Mouse (Mus musculus): Measurements from ENCODE around the gene Btnl10.

Gene Btnl10

GRCm38 (mm10) chr11:58958536-58958935 is 40.8 kb downstream of the Btnl10 start:
- in situ Hi-C loops (cut with MboI, MseI) = no loop called here

- in situ Hi-C loops (cut with MboI, MseI) = no loop called here
Measured at GRCm38 (mm10) chr11:58959186-58959825, 41.6 kb downstream of the Btnl10 start.

- in situ Hi-C loops (cut with MboI, MseI) = no loop called here
Measured at GRCm38 (mm10) chr11:58959921-58960465, 42.3 kb downstream of the Btnl10 start.

- in situ Hi-C loops (cut with MboI, MseI) = no loop called here
Measured at GRCm38 (mm10) chr11:58961364-58962177, 43.9 kb downstream of the Btnl10 start.

- in situ Hi-C loops (cut with MboI, MseI) = no loop called here
Measured at GRCm38 (mm10) chr11:58963543-58963942, 45.8 kb downstream of the Btnl10 start.

- in situ Hi-C loops (cut with MboI, MseI) = no loop called here
Measured at GRCm38 (mm10) chr11:58964216-58964615, 46.5 kb downstream of the Btnl10 start.

- in situ Hi-C loops (cut with MboI, MseI) = no loop called here
Measured at GRCm38 (mm10) chr11:58965001-58965760, 47.5 kb downstream of the Btnl10 start.

- in situ Hi-C loops (cut with MboI, MseI) = no loop called here
Measured at GRCm38 (mm10) chr11:58967346-58967745, 49.6 kb downstream of the Btnl10 start.

- in situ Hi-C loops (cut with MboI, MseI) = no loop called here
Measured at GRCm38 (mm10) chr11:58968551-58968950, 50.8 kb downstream of the Btnl10 start.

GRCm38 (mm10) chr11:58969027-58969426 is 51.3 kb downstream of the Btnl10 start:
- in situ Hi-C loops (cut with MboI, MseI) = no loop called here

GRCm38 (mm10) chr11:58969659-58970058 is 52.0 kb downstream of the Btnl10 start:
- in situ Hi-C loops (cut with MboI, MseI) = no loop called here

GRCm38 (mm10) chr11:58970831-58971530 is 53.3 kb downstream of the Btnl10 start:
- in situ Hi-C loops (cut with MboI, MseI) = no loop called here

GRCm38 (mm10) chr11:58971796-58972195 is 54.1 kb downstream of the Btnl10 start:
- in situ Hi-C loops (cut with MboI, MseI) = no loop called here

- in situ Hi-C loops (cut with MboI, MseI) = no loop called here
Measured at GRCm38 (mm10) chr11:58974414-58974813, 56.7 kb downstream of the Btnl10 start.

Data from regulatory T cell (primary cell).